Mouse (Mus musculus): ENCODE data around the gene Akap13.

Gene Akap13

GRCm38 (mm10) chr7:75515472-75515871 is 60.1 kb downstream of the Akap13 start:
- no peak for DNase-seq (ENCODE audit: low spot score in 2 of 2)

- no peak for DNase-seq (ENCODE audit: low spot score in 2 of 2)
These were observed 61.6 kb downstream of the Akap13 start for GRCm38 (mm10) chr7:75516716-75517619.

- DNase-seq (ENCODE audit: low spot score in 2 of 2) = no peak
These were observed 65.2 kb downstream of the Akap13 start for GRCm38 (mm10) chr7:75520531-75520930.

GRCm38 (mm10) chr7:75521199-75521598 is 65.9 kb downstream of the Akap13 start:
- no peak for DNase-seq (ENCODE audit: low spot score in 2 of 2)

- DNase-seq (ENCODE audit: low spot score in 2 of 2) = no peak
These were observed 66.9 kb downstream of the Akap13 start for GRCm38 (mm10) chr7:75522226-75522625.

- no peak for DNase-seq (ENCODE audit: low spot score in 2 of 2)
These were observed 69.6 kb downstream of the Akap13 start for GRCm38 (mm10) chr7:75524789-75525569.

GRCm38 (mm10) chr7:75525716-75526401 is 70.5 kb downstream of the Akap13 start:
- DNase-seq (ENCODE audit: low spot score in 2 of 2) = no peak

- DNase-seq (ENCODE audit: low spot score in 2 of 2) = no peak
These were observed 73.4 kb downstream of the Akap13 start for GRCm38 (mm10) chr7:75528751-75529150.

GRCm38 (mm10) chr7:75529857-75530437 is 74.6 kb downstream of the Akap13 start:
- no peak for DNase-seq (ENCODE audit: low spot score in 2 of 2)

GRCm38 (mm10) chr7:75530642-75531041 is 75.3 kb downstream of the Akap13 start:
- no peak for DNase-seq (ENCODE audit: low spot score in 2 of 2)

- DNase-seq (ENCODE audit: low spot score in 2 of 2) = no peak
These were observed 77.7 kb downstream of the Akap13 start for GRCm38 (mm10) chr7:75533079-75533478.

- no peak for DNase-seq (ENCODE audit: low spot score in 2 of 2)
These were observed 81.0 kb downstream of the Akap13 start for GRCm38 (mm10) chr7:75536298-75536697.

- no peak for DNase-seq (ENCODE audit: low spot score in 2 of 2)
These were observed 82.2 kb downstream of the Akap13 start for GRCm38 (mm10) chr7:75537567-75537966.

GRCm38 (mm10) chr7:75538513-75538912 is 83.2 kb downstream of the Akap13 start:
- DNase-seq (ENCODE audit: low spot score in 2 of 2) = no peak

GRCm38 (mm10) chr7:75539168-75539567 is 83.8 kb downstream of the Akap13 start:
- DNase-seq (ENCODE audit: low spot score in 2 of 2) = no peak

GRCm38 (mm10) chr7:75549856-75550255 is 94.5 kb downstream of the Akap13 start:
- no peak for DNase-seq (ENCODE audit: low spot score in 2 of 2)

- no peak for DNase-seq (ENCODE audit: low spot score in 2 of 2)
These were observed 95.5 kb downstream of the Akap13 start for GRCm38 (mm10) chr7:75550791-75551336.

- DNase-seq (ENCODE audit: low spot score in 2 of 2) = no peak
These were observed 97.8 kb downstream of the Akap13 start for GRCm38 (mm10) chr7:75553002-75553666.

- DNase-seq (ENCODE audit: low spot score in 2 of 2) = no peak
These were observed 98.3 kb downstream of the Akap13 start for GRCm38 (mm10) chr7:75553667-75554045.

- no peak for DNase-seq (ENCODE audit: low spot score in 2 of 2)
These were observed 98.7 kb downstream of the Akap13 start for GRCm38 (mm10) chr7:75554065-75554464.

- no peak for DNase-seq (ENCODE audit: low spot score in 2 of 2)
These were observed 100.6 kb downstream of the Akap13 start for GRCm38 (mm10) chr7:75555940-75556339.

Data from spleen, postnatal 4 days (tissue).